ENCODE assay signal across 8 mouse cellular contexts in genomic region chr6:58830840-58831231, GRCm38 (mm10). TPM values are rescaled to one million over a fixed set of nuclear protein-coding genes. Genes with fewer than 3 reads are reported as not detected.
DNase-seq lines count a peak whose midpoint lies in the region; ATAC-seq and TF ChIP-seq lines count a peak whose summit lies in the region.

No protein-coding gene starts in this region.

- H3K9ac ChIP-seq in heart, postnatal 0 days (replicated peaks; ENCODE audit: low read depth, low read length) = peak overlapping the region; percentile 71; the same call in 1 of the 2 replicates
- H3K9ac ChIP-seq in hindbrain, embryonic 11.5 days (ENCODE audit: low read depth, low read length) = peak overlapping the region; percentile 71; the same call in 1 of the 2 replicates
- peak overlapping the region; percentile 74 for H3K9ac ChIP-seq in midbrain, embryonic 11.5 days (ENCODE audit: low read length)

- DNase-seq in heart, postnatal 0 days (ENCODE audit: low spot score) = no peak
- no peak for DNase-seq in heart, postnatal 14 days
- DNase-seq in hindbrain, embryonic 11.5 days (ENCODE audit: low spot score) = no peak
- DNase-seq in midbrain, embryonic 11.5 days (ENCODE audit: low spot score, missing footprints) = peak; percentile 89
- no peak for DNase-seq in right cerebral cortex, postnatal 4 days
- no peak for DNase-seq in B cell, adult 2 months
- no peak for DNase-seq in left cerebral cortex, postnatal 4 days

- no peak for ATAC-seq in heart, postnatal 0 days (ENCODE audit: insufficient read depth, low read depth)
- ATAC-seq in hindbrain, embryonic 11.5 days (ENCODE audit: low FRiP score) = peak; percentile 50
- ATAC-seq in midbrain, embryonic 11.5 days (ENCODE audit: low FRiP score) = peak; percentile 38

- peak overlapping the region; percentile 93; the same call in 1 of the 2 replicates for H3K27ac ChIP-seq in heart, postnatal 0 days (ENCODE audit: low read depth)
- no peak overlapping the region for H3K27ac ChIP-seq in bone marrow, adult 2 months (ENCODE audit: control insufficient read depth, insufficient read depth, low read depth, low read length, poor library complexity)
- no peak overlapping the region for H3K27ac ChIP-seq in hindbrain, embryonic 11.5 days (ENCODE audit: low read depth, low read length)
- no peak overlapping the region for H3K27ac ChIP-seq in midbrain, embryonic 11.5 days (ENCODE audit: low read depth, low read length)

- peak overlapping the region; percentile 95 for H3K4me3 ChIP-seq in heart, postnatal 0 days (ENCODE audit: low read depth, low read length)
- H3K4me3 ChIP-seq in bone marrow, adult 2 months (replicated peaks; ENCODE audit: control insufficient read depth, low read depth, low read length) = peak overlapping the region; percentile 63
- peak overlapping the region; percentile 72 for H3K4me3 ChIP-seq in hindbrain, embryonic 11.5 days (ENCODE audit: low read depth, low read length)
- H3K4me3 ChIP-seq in midbrain, embryonic 11.5 days (ENCODE audit: low read depth, low read length) = peak overlapping the region; percentile 79

- H3K4me2 ChIP-seq in heart, postnatal 0 days (ENCODE audit: low read depth, low read length) = peak overlapping the region; percentile 97
- H3K4me2 ChIP-seq in hindbrain, embryonic 11.5 days (replicated peaks; ENCODE audit: low read depth, low read length) = peak overlapping the region; percentile 83
- peak overlapping the region; percentile 71 for H3K4me2 ChIP-seq in midbrain, embryonic 11.5 days

- no peaks in the 10 kb centered on the region for H3K4me1 ChIP-seq in heart, postnatal 0 days (ENCODE audit: control insufficient read depth, insufficient read depth)
- H3K4me1 ChIP-seq in bone marrow, adult 2 months (ENCODE audit: control insufficient read depth, insufficient read depth, low read length) = no peaks in the 10 kb centered on the region; the same call in none of the 2 replicates
- no peaks in the 10 kb centered on the region for H3K4me1 ChIP-seq in hindbrain, embryonic 11.5 days (replicated peaks; ENCODE audit: control insufficient read depth, insufficient read depth, low read length)
- peaks cover 2% of the 10 kb centered on the region; the same call in 1 of the 2 replicates for H3K4me1 ChIP-seq in midbrain, embryonic 11.5 days (ENCODE audit: control insufficient read depth, insufficient read depth, low read length)

- no peak for TF ChIP-seq POLR2A in bone marrow, adult 2 months (IDR thresholded peaks at IDR 0.05; ENCODE audit: borderline replicate concordance, control insufficient read depth, low read depth, low read length)

- H3K36me3 ChIP-seq in heart, postnatal 0 days (replicated peaks; ENCODE audit: control insufficient read depth, insufficient read depth, low read length) = no peaks in the 10 kb centered on the region
- no peaks in the 10 kb centered on the region for H3K36me3 ChIP-seq in hindbrain, embryonic 11.5 days (ENCODE audit: control insufficient read depth, insufficient read depth, low read length)
- H3K36me3 ChIP-seq in midbrain, embryonic 11.5 days (ENCODE audit: control insufficient read depth, insufficient read depth, low read length) = no peaks in the 10 kb centered on the region

- H3K27me3 ChIP-seq in heart, postnatal 0 days (ENCODE audit: control insufficient read depth, insufficient read depth, low read length) = no peaks in the 10 kb centered on the region
- no peaks in the 10 kb centered on the region for H3K27me3 ChIP-seq in hindbrain, embryonic 11.5 days (ENCODE audit: control insufficient read depth, insufficient read depth, low read length)
- H3K27me3 ChIP-seq in midbrain, embryonic 11.5 days (ENCODE audit: control insufficient read depth, insufficient read depth, low read length) = no peaks in the 10 kb centered on the region

- WGBS in heart, postnatal 0 days = 10% methylated on average over 7 of the region's 7 CpGs
- 14% methylated on average over 7 of the region's 7 CpGs for WGBS in bone marrow, adult 2 months
- WGBS in hindbrain, embryonic 11.5 days = 19% methylated on average over 7 of the region's 7 CpGs
- WGBS in midbrain, embryonic 11.5 days = 18% methylated on average over 7 of the region's 7 CpGs

- no peaks in the 10 kb centered on the region for H3K9me3 ChIP-seq in heart, postnatal 0 days (replicated peaks; ENCODE audit: control insufficient read depth, low read length)
- no peaks in the 10 kb centered on the region for H3K9me3 ChIP-seq in hindbrain, embryonic 11.5 days (ENCODE audit: control insufficient read depth, low read length)
- no peaks in the 10 kb centered on the region for H3K9me3 ChIP-seq in midbrain, embryonic 11.5 days (ENCODE audit: control insufficient read depth, low read length)

- intact Hi-C loops in heart, postnatal 14 days (cut with DNase I) = no loop called here
- intact Hi-C loops in left cerebral cortex, postnatal 4 days (cut with DNase I) = no loop called here

- no peak for TF ChIP-seq EP300 in heart, postnatal 0 days (IDR thresholded peaks at IDR 0.05; ENCODE audit: low read depth)

- no peak for TF ChIP-seq CTCF in heart, postnatal 0 days (IDR thresholded peaks at IDR 0.05; ENCODE audit: low read depth)
- TF ChIP-seq CTCF in bone marrow, adult 2 months (IDR thresholded peaks at IDR 0.05; ENCODE audit: control insufficient read depth, insufficient read depth, low read length) = no peak

RNA-seq across cellular contexts. Expression of gene Herc3, which starts 0.4 kb away (rescaled TPM):
- total RNA-seq in heart, postnatal 0 days (2014; rRNA removed; ENCODE audit: low replicate concordance) = 120 and 130 TPM in 2 replicates
- polyA plus RNA-seq in heart, postnatal 0 days (2015; fragmentation: Nextera tagmentation; extraction: Ambion mirVana) = 35.2 and 44.4 TPM in 2 replicates
- total RNA-seq in heart, postnatal 14 days (2021) = 10 to 100 TPM; 77.2 to 78.4 TPM
- polyA plus RNA-seq in bone marrow, adult 2 months (2011; ENCODE audit: insufficient read depth, insufficient read length, low replicate concordance, missing spikeins) = 7.2 and 12.3 TPM in 2 replicates
- 5.6 and 9.7 TPM in 2 replicates for polyA plus RNA-seq in hindbrain, embryonic 11.5 days (2014; fragmentation: Nextera tagmentation; extraction: Ambion mirVana)
- 7.7 and 8.7 TPM in 2 replicates for polyA plus RNA-seq in midbrain, embryonic 11.5 days (2014; fragmentation: Nextera tagmentation; extraction: Ambion mirVana)
- total RNA-seq in left cerebral cortex, postnatal 4 days (2021) = 100 to 1,000 TPM; 136 to 139 TPM
